Mouse (Mus musculus) C2C12 (cell line): ENCODE data around the gene Sdhc. TPM values are rescaled to one million over a fixed set of nuclear protein-coding genes. Genes with fewer than 3 reads are reported as not detected.

Source experiments
- H3K27me3 ChIP-seq: one replicate; pipeline ENCODE4 v1.6.1; 2011; ENCODE audit not compliant: control insufficient read depth, insufficient read depth, insufficient read length
- H3K36me3 ChIP-seq: one replicate; pipeline ENCODE4 v1.6.1; 2011; ENCODE audit not compliant: control insufficient read depth, insufficient read depth
- H3K4me3 ChIP-seq: one replicate; pipeline ENCODE4 v1.5.1; 2011; ENCODE audit warnings: mild to moderate bottlenecking, control low read depth; ENCODE audit not compliant: poor library complexity, insufficient read depth, severe bottlenecking
- H3K79me2 ChIP-seq: one replicate; pipeline ENCODE4 v1.6.1; 2011; ENCODE audit not compliant: control insufficient read depth, insufficient read depth
- H3K79me3 ChIP-seq: one replicate; pipeline ENCODE4 v1.6.1; 2011; ENCODE audit warnings: low read depth, control low read depth
- H3ac ChIP-seq: one replicate; pipeline ENCODE3; 2011; ENCODE audit warnings: low read depth; ENCODE audit not compliant: control insufficient read depth, insufficient read length
- CEBPB ChIP-seq: IDR thresholded peaks from one replicate; pipeline ENCODE4 v1.6.1; 2011; ENCODE audit warnings: low read depth, mild to moderate bottlenecking, control low read depth, moderate library complexity
- CTCF ChIP-seq: IDR thresholded peaks from one replicate; pipeline ENCODE4 v1.5.1; 2011; ENCODE audit not compliant: control insufficient read depth, insufficient read depth, insufficient read length
- FOSL1 ChIP-seq: IDR thresholded peaks from one replicate; pipeline ENCODE4 v1.8.0; 2011; ENCODE audit warnings: mild to moderate bottlenecking, low read length; ENCODE audit not compliant: poor library complexity, insufficient read depth, severe bottlenecking
- MAX ChIP-seq: IDR thresholded peaks from one replicate; pipeline ENCODE4 v1.6.1; 2011; ENCODE audit warnings: mild to moderate bottlenecking, control low read depth
- MYOD1 ChIP-seq: IDR thresholded peaks from one replicate; pipeline ENCODE4 v1.6.1; 2011; ENCODE audit warnings: low read depth; ENCODE audit not compliant: control insufficient read depth, insufficient read length
- MYOG ChIP-seq: IDR thresholded peaks from one replicate; pipeline ENCODE4 v1.6.1; 2011; ENCODE audit not compliant: control insufficient read depth, insufficient read length; ENCODE audit errors: extremely low read depth
- USF1 ChIP-seq: IDR thresholded peaks from one replicate; pipeline ENCODE4 v1.6.1; 2011; ENCODE audit warnings: low read depth, mild to moderate bottlenecking, control low read depth, moderate library complexity
- polyA plus RNA-seq: library from polyadenylated mRNA; unstranded; fragments of >200 nt; fragmentation: generic; extraction: Trizol; gene quantifications from one replicate; pipeline ENCODE4 v1.2.1, GENCODE M21; 2012; ENCODE audit warnings: missing spikeins

Sdhc gene
- polyA plus RNA-seq, 1 experiment = 147 TPM

GRCm38 (mm10) chr1:171111020-171111780 lies 39.2 kb downstream of the Sdhc start:
- no peaks in the 10 kb centered on the region for H3K79me2 ChIP-seq
- H3K27me3 ChIP-seq = no peaks in the 10 kb centered on the region
- TF ChIP-seq MAX = peak; percentile 81
- no peak for TF ChIP-seq MYOD1
- peak; percentile 79 for TF ChIP-seq CTCF
- TF ChIP-seq FOSL1 = no peak
- H3K79me3 ChIP-seq = no peaks in the 10 kb centered on the region
- peak overlapping the region; percentile 34 for H3K4me3 ChIP-seq
- H3ac ChIP-seq = peak overlapping the region; percentile 64
- no peaks in the 10 kb centered on the region for H3K36me3 ChIP-seq

GRCm38 (mm10) chr1:171110659-171111019 lies 39.8 kb downstream of the Sdhc start:
- Histone ChIP-seq H3K79me3 (no peaks in the 10 kb centered on the region), H3K4me3 (no peak overlapping the region), H3K36me3 (no peaks in the 10 kb centered on the region), H3ac (peak overlapping the region; percentile 68), H3K27me3 (no peaks in the 10 kb centered on the region), H3K79me2 (no peaks in the 10 kb centered on the region)
- TF ChIP-seq MAX (no peak), MYOD1 (no peak), MYOG (no peak), USF1 (no peak), CTCF (no peak), CEBPB (no peak), FOSL1 (no peak)

- H3K4me3 ChIP-seq = no peak overlapping the region
- TF ChIP-seq CTCF (no peak), MYOD1 (no peak), USF1 (peak; percentile 35), CEBPB (no peak)
- no peaks in the 10 kb centered on the region for H3K79me2 ChIP-seq
- no peak overlapping the region for H3ac ChIP-seq
- H3K79me3 ChIP-seq = no peaks in the 10 kb centered on the region
- no peaks in the 10 kb centered on the region for H3K27me3 ChIP-seq
- H3K36me3 ChIP-seq = no peaks in the 10 kb centered on the region
These were observed 40.8 kb downstream of the Sdhc start for GRCm38 (mm10) chr1:171109620-171110019.

- no peak overlapping the region for H3ac ChIP-seq
- TF ChIP-seq USF1 (no peak), CTCF (no peak), MYOD1 (no peak), MYOG (no peak), CEBPB (no peak), MAX (no peak), FOSL1 (no peak)
- no peaks in the 10 kb centered on the region for H3K79me3 ChIP-seq
- no peak overlapping the region for H3K4me3 ChIP-seq
- H3K36me3 ChIP-seq = no peaks in the 10 kb centered on the region
- no peaks in the 10 kb centered on the region for H3K27me3 ChIP-seq
- H3K79me2 ChIP-seq = no peaks in the 10 kb centered on the region
These were observed 45.2 kb downstream of the Sdhc start for GRCm38 (mm10) chr1:171105226-171105625.

- no peaks in the 10 kb centered on the region for H3K36me3 ChIP-seq
- H3K27me3 ChIP-seq = no peaks in the 10 kb centered on the region
- H3K4me3 ChIP-seq = peak overlapping the region; percentile 6
- no peaks in the 10 kb centered on the region for H3K79me3 ChIP-seq
- no peaks in the 10 kb centered on the region for H3K79me2 ChIP-seq
- no peak overlapping the region for H3ac ChIP-seq
- TF ChIP-seq MYOG = no peak
- TF ChIP-seq USF1 = no peak
- no peak for TF ChIP-seq FOSL1
- TF ChIP-seq MAX = no peak
- TF ChIP-seq CEBPB = no peak
- TF ChIP-seq MYOD1 = no peak
- TF ChIP-seq CTCF = no peak
These were observed 47.1 kb downstream of the Sdhc start for GRCm38 (mm10) chr1:171103179-171103840.
